Mouse (Mus musculus) stomach, embryonic 14.5 days (tissue): Measurements from ENCODE around the gene Gria2. TPM values are rescaled to one million over a fixed set of nuclear protein-coding genes. Genes with fewer than 3 reads are reported as not detected.

Source experiments
- ATAC-seq: fragments of 200-750 bp; cut with Nextera tagmentation; 2 replicates; pipeline ENCODE4 v1.8.0; 2017; ENCODE audit warnings: low read depth, moderate TSS enrichment; ENCODE audit not compliant: insufficient number of reproducible peaks, insufficient read depth, low FRiP score
- H3K27ac ChIP-seq: fragments of 300-500 bp; sonication (generic); 2 replicates; pipeline ENCODE4 v1.5.1; 2014; ENCODE audit warnings: mild to moderate bottlenecking, low read length, moderate library complexity, mixed read lengths
- H3K27me3 ChIP-seq: fragments of 300-500 bp; sonication (generic); 2 replicates; pipeline ENCODE4 v1.6.1; 2014; ENCODE audit warnings: low read length, control low read depth, mixed read lengths; ENCODE audit not compliant: control insufficient read depth, insufficient read depth
- H3K36me3 ChIP-seq: fragments of 300-500 bp; sonication (generic); 2 replicates; pipeline ENCODE4 v1.6.1; 2014; ENCODE audit warnings: mild to moderate bottlenecking, control low read depth, low read length, moderate library complexity, mixed read lengths; ENCODE audit not compliant: control insufficient read depth, insufficient read depth
- H3K4me1 ChIP-seq: fragments of 300-500 bp; sonication (generic); 2 replicates; pipeline ENCODE4 v1.6.1; 2014; ENCODE audit warnings: low read length, control low read depth, mixed read lengths; ENCODE audit not compliant: control insufficient read depth, insufficient read depth
- H3K4me2 ChIP-seq: fragments of 300-500 bp; sonication (generic); replicated peaks from 2 replicates; pipeline ENCODE4 v1.6.1; 2014; ENCODE audit warnings: low read depth, low read length, control low read depth
- H3K4me3 ChIP-seq: fragments of 300-500 bp; sonication (generic); 2 replicates; pipeline ENCODE4 v1.5.1; 2014; ENCODE audit warnings: low read depth, low read length, control low read depth
- H3K9ac ChIP-seq: fragments of 300-500 bp; sonication (generic); replicated peaks from 2 replicates; pipeline ENCODE4 v1.6.1; 2014; ENCODE audit warnings: low read depth, mild to moderate bottlenecking, control low read depth, low read length, moderate library complexity, mixed read lengths
- H3K9me3 ChIP-seq: fragments of 300-500 bp; sonication (generic); 2 replicates; pipeline ENCODE4 v1.6.1; 2016; ENCODE audit warnings: low read depth, low read length, control low read depth; ENCODE audit not compliant: control insufficient read depth
- WGBS: fragments of 180-500 bp; shearing (Covaris S2); extraction: QIAGEN DNeasy Blood & Tissue Kit; methylation state at CpG from one replicate; pipeline ENCODE4 v1.1.7; 2014; 5-methylcytosine and 5-hydroxymethylcytosine counted together
- polyA plus RNA-seq: library from polyadenylated mRNA; unstranded; fragments of >200 nt; fragmentation: Nextera tagmentation; extraction: Ambion mirVana; gene quantifications from 2 replicates; pipeline ENCODE4 v1.2.1, GENCODE M21; 2014

The Gria2 gene
- polyA plus RNA-seq, 1 experiment from 2014 or later = 4.6 TPM

GRCm38 (mm10) chr3:80805327-80805726, 2.7 kb upstream of the Gria2 start:
- Histone ChIP-seq H3K36me3 (no peaks in the 10 kb centered on the region), H3K4me1 (0 out of 2 replicates have a peak, but pooled peaks cover 1% of the 10 kb centered on the region), H3K4me2 (no peak overlapping the region), H3K27me3 (0 out of 2 replicates have a peak, but pooled peaks cover 4% of the 10 kb centered on the region), H3K4me3 (no peak overlapping the region), H3K9ac (no peak overlapping the region), H3K27ac (no peak overlapping the region), H3K9me3 (no peaks in the 10 kb centered on the region)
- WGBS = 11% methylated on average over 1 of the region's 1 CpGs
- ATAC-seq = no peak

- Histone ChIP-seq H3K9ac (no peak overlapping the region), H3K9me3 (no peaks in the 10 kb centered on the region), H3K27ac (no peak overlapping the region), H3K36me3 (no peaks in the 10 kb centered on the region), H3K4me2 (no peak overlapping the region), H3K27me3 (0 out of 2 replicates have a peak, but pooled peaks cover 4% of the 10 kb centered on the region), H3K4me3 (no peak overlapping the region), H3K4me1 (0 out of 2 replicates have a peak, but pooled peaks cover 3% of the 10 kb centered on the region)
- WGBS = 70% methylated on average over 1 of the region's 1 CpGs
- no peak for ATAC-seq
These were observed 1.2 kb upstream of the Gria2 start for GRCm38 (mm10) chr3:80803811-80804210.

- Histone ChIP-seq H3K9ac (no peak overlapping the region), H3K27me3 (0 out of 2 replicates have a peak, but pooled peaks cover 4% of the 10 kb centered on the region), H3K36me3 (no peaks in the 10 kb centered on the region), H3K27ac (no peak overlapping the region), H3K9me3 (no peaks in the 10 kb centered on the region), H3K4me3 (no peak overlapping the region), H3K4me2 (peak overlapping the region; percentile 76), H3K4me1 (0 out of 2 replicates have a peak, but pooled peaks cover 3% of the 10 kb centered on the region)
- ATAC-seq = no peak
- WGBS = 60% methylated on average over 8 of the region's 8 CpGs
These were observed 576 bp upstream of the Gria2 start for GRCm38 (mm10) chr3:80803211-80803610.

GRCm38 (mm10) chr3:80801827-80802310, 766 bp downstream of the Gria2 start:
- 0 out of 2 replicates have a peak overlapping the region, but pooled peaks have one; percentile 0 for H3K4me2 ChIP-seq
- H3K4me3 ChIP-seq = 0 out of 2 replicates have a peak overlapping the region, but pooled peaks have one; percentile 35
- 0 out of 2 replicates have a peak, but pooled peaks cover 3% of the 10 kb centered on the region for H3K4me1 ChIP-seq
- no peak for ATAC-seq
- H3K27me3 ChIP-seq = 0 out of 2 replicates have a peak, but pooled peaks cover 4% of the 10 kb centered on the region
- H3K9me3 ChIP-seq = no peaks in the 10 kb centered on the region
- H3K36me3 ChIP-seq = no peaks in the 10 kb centered on the region
- 20% methylated on average over 6 of the region's 6 CpGs for WGBS
- H3K27ac ChIP-seq = no peak overlapping the region
- H3K9ac ChIP-seq = no peak overlapping the region

GRCm38 (mm10) chr3:80800995-80801826, 1.4 kb downstream of the Gria2 start:
- peak overlapping the region; percentile 26 for H3K4me3 ChIP-seq
- H3K9me3 ChIP-seq = no peaks in the 10 kb centered on the region
- 0 out of 2 replicates have a peak, but pooled peaks cover 3% of the 10 kb centered on the region for H3K4me1 ChIP-seq
- H3K27me3 ChIP-seq = 0 out of 2 replicates have a peak, but pooled peaks cover 4% of the 10 kb centered on the region
- H3K36me3 ChIP-seq = no peaks in the 10 kb centered on the region
- WGBS = 12% methylated on average over 33 of the region's 33 CpGs
- H3K9ac ChIP-seq = no peak overlapping the region
- peak; percentile 35; the same call in 1 of the 2 replicates for ATAC-seq
- no peak overlapping the region for H3K27ac ChIP-seq
- peak overlapping the region; percentile 58 for H3K4me2 ChIP-seq

- ATAC-seq = peak; percentile 7; the same call in 1 of the 2 replicates
- Histone ChIP-seq H3K4me3 (peak overlapping the region; percentile 26), H3K9me3 (no peaks in the 10 kb centered on the region), H3K4me1 (0 out of 2 replicates have a peak, but pooled peaks cover 3% of the 10 kb centered on the region), H3K27ac (no peak overlapping the region), H3K27me3 (0 out of 2 replicates have a peak, but pooled peaks cover 4% of the 10 kb centered on the region), H3K9ac (no peak overlapping the region), H3K36me3 (no peaks in the 10 kb centered on the region), H3K4me2 (peak overlapping the region; percentile 58)
- 2% methylated on average over 29 of the region's 29 CpGs for WGBS
These were observed 2.2 kb downstream of the Gria2 start for GRCm38 (mm10) chr3:80800299-80800994.

GRCm38 (mm10) chr3:80797935-80798334, 4.7 kb downstream of the Gria2 start:
- H3K4me3 ChIP-seq = no peak overlapping the region
- H3K4me2 ChIP-seq = no peak overlapping the region
- no peak overlapping the region for H3K27ac ChIP-seq
- H3K9me3 ChIP-seq = no peaks in the 10 kb centered on the region
- 0 out of 2 replicates have a peak, but pooled peaks cover 4% of the 10 kb centered on the region for H3K27me3 ChIP-seq
- 65% methylated on average over 1 of the region's 1 CpGs for WGBS
- ATAC-seq = no peak
- no peak overlapping the region for H3K9ac ChIP-seq
- 0 out of 2 replicates have a peak, but pooled peaks cover 3% of the 10 kb centered on the region for H3K4me1 ChIP-seq
- no peaks in the 10 kb centered on the region for H3K36me3 ChIP-seq

GRCm38 (mm10) chr3:80796764-80797163, 5.9 kb downstream of the Gria2 start:
- H3K4me1 ChIP-seq = 0 out of 2 replicates have a peak, but pooled peaks cover 3% of the 10 kb centered on the region
- no peak overlapping the region for H3K4me3 ChIP-seq
- 0 out of 2 replicates have a peak, but pooled peaks cover 4% of the 10 kb centered on the region for H3K27me3 ChIP-seq
- no peak overlapping the region for H3K27ac ChIP-seq
- no peak overlapping the region for H3K4me2 ChIP-seq
- no peak overlapping the region for H3K9ac ChIP-seq
- ATAC-seq = no peak
- no peaks in the 10 kb centered on the region for H3K36me3 ChIP-seq
- H3K9me3 ChIP-seq = no peaks in the 10 kb centered on the region
